Mouse (Mus musculus): ENCODE measurements at regions not wholly inside any gene's neighbourhood (a gene's known extent, or its start where the extent isn't known, plus 50 kb on each side); places are given as distances from the start of the nearest gene placed in this dataset.

DNA sequence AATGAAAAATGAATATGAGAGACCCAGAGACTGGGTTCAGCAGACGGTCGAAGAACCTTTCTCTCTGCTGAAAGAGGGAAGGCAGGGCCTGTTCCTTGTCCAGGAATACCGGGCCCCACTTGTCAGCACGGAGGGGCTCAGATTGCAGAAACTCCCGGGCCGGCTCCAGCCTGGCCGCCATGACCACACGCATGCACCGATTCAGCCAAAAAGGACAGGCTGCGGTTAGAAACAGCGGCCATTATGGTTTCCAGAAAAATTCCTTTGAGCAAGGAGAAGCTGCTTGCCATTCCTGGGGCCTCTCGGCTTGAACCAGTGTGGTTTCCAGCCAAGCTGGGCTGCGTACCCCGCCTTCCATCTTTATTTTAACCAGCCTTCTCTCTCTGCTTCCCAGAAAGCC, 64.7 kb upstream of the Tnrc6c start:
- Histone ChIP-seq H3K27me3 (peaks cover 3% of the 10 kb centered on the region; the same call in 1 of the 2 replicates), H3K4me1 (0 out of 2 replicates have a peak, but pooled peaks cover 8% of the 10 kb centered on the region), H3K9ac (replicated peaks) (no peak overlapping the region), H3K4me3 (no peak overlapping the region), H3K4me2 (replicated peaks) (no peak overlapping the region), H3K27ac (replicated peaks) (no peak overlapping the region; the same call in 1 of the 2 replicates), H3K36me3 (no peaks in the 10 kb centered on the region), H3K9me3 (no peaks in the 10 kb centered on the region)
- no peak for ATAC-seq (ENCODE audit: low FRiP score, low read depth)
- WGBS = 86% methylated on average over 14 of the region's 14 CpGs

GRCm38 (mm10) chr11:117592570-117592969, 61.5 kb upstream of the Tnrc6c start:
- Histone ChIP-seq H3K9ac (replicated peaks) (no peak overlapping the region), H3K27ac (replicated peaks) (no peak overlapping the region), H3K4me1 (peaks cover 9% of the 10 kb centered on the region; the same call in 1 of the 2 replicates), H3K27me3 (peaks cover 34% of the 10 kb centered on the region), H3K9me3 (no peaks in the 10 kb centered on the region), H3K4me2 (replicated peaks) (no peak overlapping the region), H3K36me3 (no peaks in the 10 kb centered on the region), H3K4me3 (no peak overlapping the region)
- 56% methylated on average over 3 of the region's 3 CpGs for WGBS
- ATAC-seq (ENCODE audit: low FRiP score, low read depth) = no peak

GRCm38 (mm10) chr11:117596201-117596600, 57.9 kb upstream of the Tnrc6c start:
- H3K36me3 ChIP-seq = no peaks in the 10 kb centered on the region
- WGBS = 71% methylated on average over 6 of the region's 6 CpGs
- no peak overlapping the region for H3K9ac ChIP-seq (replicated peaks)
- peaks cover 70% of the 10 kb centered on the region for H3K27me3 ChIP-seq
- H3K27ac ChIP-seq (replicated peaks) = no peak overlapping the region
- no peak overlapping the region for H3K4me3 ChIP-seq
- no peak for ATAC-seq (ENCODE audit: low FRiP score, low read depth)
- peaks cover 41% of the 10 kb centered on the region for H3K4me1 ChIP-seq
- H3K9me3 ChIP-seq = no peaks in the 10 kb centered on the region
- no peak overlapping the region for H3K4me2 ChIP-seq (replicated peaks)

GRCm38 (mm10) chr11:117597754-117598153, 56.3 kb upstream of the Tnrc6c start:
- Histone ChIP-seq H3K4me3 (no peak overlapping the region), H3K36me3 (no peaks in the 10 kb centered on the region), H3K9ac (replicated peaks) (no peak overlapping the region), H3K4me2 (replicated peaks) (peak overlapping the region; percentile 30; the same call in 1 of the 2 replicates), H3K27ac (replicated peaks) (peak overlapping the region; percentile 54), H3K4me1 (peaks cover 41% of the 10 kb centered on the region), H3K27me3 (peaks cover 81% of the 10 kb centered on the region), H3K9me3 (no peaks in the 10 kb centered on the region)
- no peak for ATAC-seq (ENCODE audit: low FRiP score, low read depth)
- WGBS = 26% methylated on average over 5 of the region's 5 CpGs

DNA sequence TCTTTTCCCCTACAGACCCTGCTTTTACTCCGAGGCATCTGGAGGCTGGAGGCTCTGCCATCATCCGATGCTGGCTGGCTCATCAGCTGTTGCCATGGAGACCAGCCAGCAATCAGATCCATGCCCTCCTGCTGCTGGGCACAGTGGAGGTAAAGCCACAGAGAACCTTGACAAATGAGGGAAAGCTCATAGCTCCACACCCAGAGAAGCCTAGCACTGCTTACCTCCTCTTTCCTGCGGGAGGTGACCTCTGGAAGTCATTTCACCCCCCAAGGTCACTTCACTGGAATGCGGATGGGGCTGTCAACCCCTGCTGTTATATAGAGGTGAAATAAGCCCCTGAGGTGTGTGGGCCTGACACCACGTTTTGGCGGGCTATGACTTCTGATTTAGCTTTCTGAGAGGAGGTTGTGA, 55.9 kb upstream of the Tnrc6c start:
- Histone ChIP-seq H3K27ac (replicated peaks) (peak overlapping the region; percentile 54), H3K4me1 (peaks cover 41% of the 10 kb centered on the region), H3K36me3 (no peaks in the 10 kb centered on the region), H3K27me3 (peaks cover 85% of the 10 kb centered on the region), H3K9ac (replicated peaks) (no peak overlapping the region), H3K9me3 (no peaks in the 10 kb centered on the region), H3K4me2 (replicated peaks) (peak overlapping the region; percentile 30), H3K4me3 (no peak overlapping the region)
- WGBS = 0% methylated on average over 6 of the region's 6 CpGs
- peak; percentile 63 for ATAC-seq (ENCODE audit: low FRiP score, low read depth)

GRCm38 (mm10) chr11:117598610-117599009, 55.5 kb upstream of the Tnrc6c start:
- Histone ChIP-seq H3K9ac (replicated peaks) (no peak overlapping the region), H3K27ac (replicated peaks) (peak overlapping the region; percentile 4; the same call in 1 of the 2 replicates), H3K27me3 (peaks cover 85% of the 10 kb centered on the region), H3K36me3 (no peaks in the 10 kb centered on the region), H3K4me3 (no peak overlapping the region), H3K4me1 (peaks cover 41% of the 10 kb centered on the region), H3K9me3 (no peaks in the 10 kb centered on the region), H3K4me2 (replicated peaks) (peak overlapping the region; percentile 30)
- ATAC-seq (ENCODE audit: low FRiP score, low read depth) = 0 out of 2 replicates have a peak, but pooled peaks have one; percentile 23
- 2% methylated on average over 9 of the region's 9 CpGs for WGBS

- Histone ChIP-seq H3K4me2 (replicated peaks) (peak overlapping the region; percentile 30), H3K27me3 (peaks cover 84% of the 10 kb centered on the region), H3K27ac (replicated peaks) (no peak overlapping the region), H3K4me1 (peaks cover 45% of the 10 kb centered on the region), H3K9ac (replicated peaks) (no peak overlapping the region; the same call in 1 of the 2 replicates), H3K9me3 (no peaks in the 10 kb centered on the region), H3K4me3 (no peak overlapping the region), H3K36me3 (no peaks in the 10 kb centered on the region)
- WGBS = 9% methylated on average over 16 of the region's 16 CpGs
- ATAC-seq (ENCODE audit: low FRiP score, low read depth) = no peak
Observed at GRCm38 (mm10) chr11:117599049-117599787, 54.9 kb upstream of the Tnrc6c start.

GRCm38 (mm10) chr11:117599788-117600263, 54.3 kb upstream of the Tnrc6c start:
- no peak for ATAC-seq (ENCODE audit: low FRiP score, low read depth)
- H3K27me3 ChIP-seq = peaks cover 78% of the 10 kb centered on the region
- H3K4me1 ChIP-seq = peaks cover 47% of the 10 kb centered on the region
- H3K4me2 ChIP-seq (replicated peaks) = peak overlapping the region; percentile 30
- H3K9me3 ChIP-seq = no peaks in the 10 kb centered on the region
- H3K9ac ChIP-seq (replicated peaks) = no peak overlapping the region
- H3K36me3 ChIP-seq = no peaks in the 10 kb centered on the region
- no peak overlapping the region for H3K4me3 ChIP-seq
- WGBS = 7% methylated on average over 14 of the region's 14 CpGs
- H3K27ac ChIP-seq (replicated peaks) = no peak overlapping the region

- H3K27me3 ChIP-seq = peaks cover 68% of the 10 kb centered on the region
Observed at GRCm38 (mm10) chr11:117601147-117601546, 52.9 kb upstream of the Tnrc6c start.

DNA sequence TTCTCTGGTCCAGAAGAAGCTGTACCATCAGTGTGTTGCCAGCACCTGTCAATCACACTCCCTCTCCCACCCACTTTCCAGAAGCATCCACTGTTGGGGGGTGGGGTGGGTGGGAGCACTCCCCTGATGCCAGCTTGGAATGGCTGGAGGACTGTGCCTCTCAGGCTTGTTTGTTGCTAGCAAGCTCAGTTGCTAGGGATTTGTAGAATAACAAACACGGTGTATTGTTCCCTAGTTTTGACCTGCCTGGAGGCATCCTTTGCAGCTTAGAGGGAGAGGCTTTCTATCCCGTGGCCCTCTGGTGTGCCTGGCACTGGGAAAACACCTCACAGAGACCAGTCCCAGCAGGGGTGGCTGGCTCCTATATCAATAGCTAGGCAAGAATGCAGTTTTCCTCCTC, 50.1 kb upstream of the Tnrc6c start:
- peaks cover 45% of the 10 kb centered on the region for H3K27me3 ChIP-seq
- H3K36me3 ChIP-seq = no peaks in the 10 kb centered on the region
- peaks cover 52% of the 10 kb centered on the region for H3K4me1 ChIP-seq
- no peak overlapping the region for H3K4me2 ChIP-seq (replicated peaks)
- no peak overlapping the region for H3K27ac ChIP-seq (replicated peaks)
- no peak overlapping the region for H3K9ac ChIP-seq (replicated peaks)
- H3K4me3 ChIP-seq = no peak overlapping the region
- ATAC-seq (ENCODE audit: low FRiP score, low read depth) = no peak
- 8% methylated on average over 2 of the region's 2 CpGs for WGBS
- no peaks in the 10 kb centered on the region for H3K9me3 ChIP-seq

More at GRCm38 (mm10) chr11:117601147-117601546, 52.9 kb upstream of the Tnrc6c start:
- H3K4me3 ChIP-seq = no peak overlapping the region
- H3K9ac ChIP-seq (replicated peaks) = no peak overlapping the region
- no peak overlapping the region for H3K4me2 ChIP-seq (replicated peaks)
- no peaks in the 10 kb centered on the region for H3K36me3 ChIP-seq
- H3K4me1 ChIP-seq = peaks cover 51% of the 10 kb centered on the region
- no peaks in the 10 kb centered on the region for H3K9me3 ChIP-seq
- no peak overlapping the region for H3K27ac ChIP-seq (replicated peaks)
- WGBS = 20% methylated on average over 5 of the region's 5 CpGs
- ATAC-seq (ENCODE audit: low FRiP score, low read depth) = no peak

Data from midbrain, embryonic 12.5 days (tissue).